Mouse (Mus musculus): ENCODE results near the gene Myl6b. TPM values are rescaled to one million over a fixed set of nuclear protein-coding genes. Genes with fewer than 3 reads are reported as not detected.
"Not testable (repeated sequence)": the region's sequence is repeated elsewhere in the genome, so short reads cannot be mapped to it uniquely, and the experiment has no call there.

The Myl6b gene
- total and polyA plus RNA-seq, 3 experiments, result 2.0 to 14.7 (median 11.4) TPM

DNA sequence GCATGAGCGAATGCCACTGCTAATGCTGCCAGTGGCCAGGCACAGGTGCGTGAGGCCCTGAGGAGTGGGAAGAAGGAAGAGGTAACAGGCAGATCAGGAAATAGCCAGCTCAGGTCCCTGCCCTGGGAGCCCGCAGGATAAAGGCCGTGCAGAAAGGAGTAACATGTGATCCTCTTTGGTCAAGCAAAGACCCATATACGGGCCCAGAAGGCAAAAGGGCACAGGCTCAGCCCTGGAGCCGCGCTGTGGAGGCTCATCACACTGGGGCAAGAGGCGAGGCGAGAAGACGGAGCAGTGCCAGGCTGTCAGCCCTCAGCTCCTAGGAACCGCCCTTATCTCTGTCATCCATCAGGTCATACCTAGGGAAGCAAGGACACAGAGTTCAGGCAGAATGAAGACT is 11.8 kb upstream of the Myl6b start:
- ATAC-seq (ENCODE audit: extremely low read depth, insufficient number of reproducible peaks, low FRiP score, poor library complexity, severe bottlenecking) (no peak), DNase-seq (ENCODE audit: low spot score) (no peak)
- H3K9me3 ChIP-seq (replicated peaks), result 0 out of 2 replicates have a peak, but pooled peaks cover 4% of the 10 kb centered on the region
- TF ChIP-seq GATA1 (IDR thresholded peaks at IDR 0.05; ENCODE audit: borderline replicate concordance, low read length) (no peak), TAL1 (conservative IDR thresholded peaks at IDR 0.05; ENCODE audit: low read depth, low read length) (no peak), CTCF (IDR thresholded peaks at IDR 0.05; ENCODE audit: low read depth, low read length) (no peak), POLR2AphosphoS5 (IDR thresholded peaks at IDR 0.05; ENCODE audit: insufficient replicate concordance, low read depth, low read length) (no peak), GATA2 (IDR thresholded peaks at IDR 0.05; ENCODE audit: borderline replicate concordance, low read depth, low read length) (no peak)
- H3K27me3 ChIP-seq (ENCODE audit: insufficient read depth, low read length), result no peaks in the 10 kb centered on the region
- H3K4me3 ChIP-seq (ENCODE audit: low read depth, low read length), result no peak overlapping the region
- H3K36me3 ChIP-seq (replicated peaks), result peaks cover 83% of the 10 kb centered on the region
- peaks cover 15% of the 10 kb centered on the region; the same call in 1 of the 2 replicates for H3K4me1 ChIP-seq (ENCODE audit: insufficient read depth, low read depth, low read length)

DNA sequence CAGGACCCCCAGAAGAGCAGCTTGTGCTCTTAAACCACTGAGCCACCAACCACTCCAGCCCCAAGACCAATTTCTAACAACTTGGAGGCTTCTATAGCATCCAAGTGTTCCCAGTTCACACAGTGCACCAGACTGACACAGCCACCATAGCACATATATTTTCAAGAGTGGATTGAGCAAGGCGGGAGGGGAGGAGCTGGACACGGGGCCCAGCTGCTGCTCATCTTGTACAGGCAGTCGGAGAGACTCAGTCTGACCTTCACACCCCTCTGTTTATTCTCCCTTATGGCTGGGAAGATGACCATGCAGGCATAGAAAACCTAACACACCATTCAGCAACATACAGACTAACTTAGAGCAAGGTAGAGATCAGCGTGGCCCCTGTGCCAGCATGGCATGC is 11.3 kb upstream of the Myl6b start:
- no peak for DNase-seq (ENCODE audit: low spot score)
- peaks cover 17% of the 10 kb centered on the region for H3K4me1 ChIP-seq (ENCODE audit: insufficient read depth, low read depth, low read length)

DNA sequence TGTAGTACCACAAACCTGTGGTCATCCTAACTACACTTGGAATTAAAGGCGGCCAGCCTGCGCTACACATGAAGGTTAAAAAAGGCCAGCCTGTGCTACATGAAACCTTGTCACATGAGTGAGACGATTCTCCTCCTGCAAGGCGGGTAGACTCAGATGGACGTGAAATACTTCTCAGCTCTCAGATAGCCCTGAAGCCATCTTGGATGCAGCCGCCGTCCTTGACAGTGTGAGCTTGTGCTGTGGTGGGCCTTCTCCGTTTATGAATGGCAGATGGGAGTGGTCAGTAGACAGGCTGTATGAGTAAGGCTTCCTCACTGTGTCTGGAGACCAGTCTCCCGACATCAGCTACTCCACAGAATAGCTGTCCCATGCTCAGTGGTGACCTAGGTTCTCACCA is 10.7 kb upstream of the Myl6b start:
- Histone ChIP-seq H3K27me3 (ENCODE audit: insufficient read depth, low read length) (no peaks in the 10 kb centered on the region), H3K4me3 (ENCODE audit: low read depth, low read length) (no peak overlapping the region), H3K9me3 (replicated peaks) (0 out of 2 replicates have a peak, but pooled peaks cover 4% of the 10 kb centered on the region), H3K4me1 (ENCODE audit: insufficient read depth, low read depth, low read length) (peaks cover 24% of the 10 kb centered on the region), H3K36me3 (replicated peaks) (peaks cover 81% of the 10 kb centered on the region)
- TF ChIP-seq CTCF (IDR thresholded peaks at IDR 0.05; ENCODE audit: low read depth, low read length), result no peak
- no peak for TF ChIP-seq GATA1 (IDR thresholded peaks at IDR 0.05; ENCODE audit: borderline replicate concordance, low read length)
- TF ChIP-seq GATA2 (IDR thresholded peaks at IDR 0.05; ENCODE audit: borderline replicate concordance, low read depth, low read length), result no peak
- no peak for TF ChIP-seq TAL1 (conservative IDR thresholded peaks at IDR 0.05; ENCODE audit: low read depth, low read length)
- no peak for TF ChIP-seq POLR2AphosphoS5 (IDR thresholded peaks at IDR 0.05; ENCODE audit: insufficient replicate concordance, low read depth, low read length)
- no peak for ATAC-seq (ENCODE audit: extremely low read depth, insufficient number of reproducible peaks, low FRiP score, poor library complexity, severe bottlenecking)
- DNase-seq (ENCODE audit: low spot score), result no peak

More for the DNA sequence above, 11.3 kb upstream of the Myl6b start:
- H3K4me3 ChIP-seq (ENCODE audit: low read depth, low read length), result no peak overlapping the region
- H3K36me3 ChIP-seq (replicated peaks), result peaks cover 79% of the 10 kb centered on the region
- TF ChIP-seq CTCF (IDR thresholded peaks at IDR 0.05; ENCODE audit: low read depth, low read length) (no peak), POLR2AphosphoS5 (IDR thresholded peaks at IDR 0.05; ENCODE audit: insufficient replicate concordance, low read depth, low read length) (no peak), GATA2 (IDR thresholded peaks at IDR 0.05; ENCODE audit: borderline replicate concordance, low read depth, low read length) (no peak), TAL1 (conservative IDR thresholded peaks at IDR 0.05; ENCODE audit: low read depth, low read length) (no peak), GATA1 (IDR thresholded peaks at IDR 0.05; ENCODE audit: borderline replicate concordance, low read length) (no peak)
- H3K27me3 ChIP-seq (ENCODE audit: insufficient read depth, low read length), result no peaks in the 10 kb centered on the region
- H3K9me3 ChIP-seq (replicated peaks), result 0 out of 2 replicates have a peak, but pooled peaks cover 4% of the 10 kb centered on the region
- ATAC-seq (ENCODE audit: extremely low read depth, insufficient number of reproducible peaks, low FRiP score, poor library complexity, severe bottlenecking), result no peak

DNA sequence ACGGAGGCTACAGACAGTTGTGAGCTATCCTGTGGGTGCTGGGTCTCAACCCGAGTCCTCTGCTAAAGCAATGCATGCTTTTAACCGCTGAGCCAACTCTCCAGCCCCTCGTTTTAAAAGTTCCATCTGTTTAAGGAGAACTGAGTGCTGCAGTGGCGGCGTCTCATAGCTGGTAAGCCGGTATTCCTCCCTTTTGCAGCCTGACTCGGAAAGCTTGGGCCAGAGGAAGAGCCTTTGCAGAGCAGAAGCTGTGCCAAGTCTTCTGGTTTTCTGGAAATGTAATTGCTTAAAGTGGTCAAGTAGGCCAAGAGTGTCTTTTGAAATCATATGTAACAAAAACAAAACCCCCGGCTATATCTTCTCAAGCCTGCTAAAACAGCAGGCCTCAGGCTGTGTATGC is 9.8 kb upstream of the Myl6b start:
- H3K27me3 ChIP-seq (ENCODE audit: insufficient read depth, low read length), result no peaks in the 10 kb centered on the region
- H3K4me1 ChIP-seq (ENCODE audit: insufficient read depth, low read depth, low read length), result peaks cover 33% of the 10 kb centered on the region
- DNase-seq (ENCODE audit: low spot score) (no peak), ATAC-seq (ENCODE audit: extremely low read depth, insufficient number of reproducible peaks, low FRiP score, poor library complexity, severe bottlenecking) (no peak)
- H3K4me3 ChIP-seq (ENCODE audit: low read depth, low read length), result no peak overlapping the region
- H3K9me3 ChIP-seq (replicated peaks), result 0 out of 2 replicates have a peak, but pooled peaks cover 4% of the 10 kb centered on the region
- TF ChIP-seq POLR2AphosphoS5 (IDR thresholded peaks at IDR 0.05; ENCODE audit: insufficient replicate concordance, low read depth, low read length), result no peak
- TF ChIP-seq GATA1 (IDR thresholded peaks at IDR 0.05; ENCODE audit: borderline replicate concordance, low read length), result no peak
- no peak for TF ChIP-seq GATA2 (IDR thresholded peaks at IDR 0.05; ENCODE audit: borderline replicate concordance, low read depth, low read length)
- TF ChIP-seq CTCF (IDR thresholded peaks at IDR 0.05; ENCODE audit: low read depth, low read length), result no peak
- no peak for TF ChIP-seq TAL1 (conservative IDR thresholded peaks at IDR 0.05; ENCODE audit: low read depth, low read length)
- H3K36me3 ChIP-seq (replicated peaks), result peaks cover 76% of the 10 kb centered on the region

DNA sequence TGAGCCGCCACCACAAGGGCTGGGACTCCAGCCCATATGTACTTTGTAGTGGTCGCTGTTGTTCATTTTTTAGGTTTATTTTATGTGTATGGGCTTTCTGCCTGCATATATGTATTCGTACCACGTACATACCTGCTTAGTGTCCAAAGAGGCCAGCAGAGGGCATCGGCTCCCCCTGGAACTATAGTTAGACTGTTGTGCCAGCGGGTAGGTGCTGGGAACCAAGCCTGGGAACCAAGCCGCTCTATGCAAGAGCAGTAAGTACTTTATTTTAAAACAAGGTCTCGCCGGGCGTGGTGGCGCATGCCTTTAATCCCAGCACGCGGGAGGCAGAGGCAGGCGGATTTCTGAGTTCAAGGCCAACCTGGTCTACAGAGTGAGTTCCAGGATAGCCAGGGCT is 7.5 kb upstream of the Myl6b start:
- no peak overlapping the region for H3K4me3 ChIP-seq (ENCODE audit: low read depth, low read length)
- ATAC-seq (ENCODE audit: extremely low read depth, insufficient number of reproducible peaks, low FRiP score, poor library complexity, severe bottlenecking) (no peak), DNase-seq (ENCODE audit: low spot score) (no peak)
- H3K9me3 ChIP-seq (replicated peaks), result 0 out of 2 replicates have a peak, but pooled peaks cover 4% of the 10 kb centered on the region
- TF ChIP-seq GATA2 (IDR thresholded peaks at IDR 0.05; ENCODE audit: borderline replicate concordance, low read depth, low read length) (no peak), POLR2AphosphoS5 (IDR thresholded peaks at IDR 0.05; ENCODE audit: insufficient replicate concordance, low read depth, low read length) (no peak), GATA1 (IDR thresholded peaks at IDR 0.05; ENCODE audit: borderline replicate concordance, low read length) (no peak), CTCF (IDR thresholded peaks at IDR 0.05; ENCODE audit: low read depth, low read length) (no peak), TAL1 (conservative IDR thresholded peaks at IDR 0.05; ENCODE audit: low read depth, low read length) (no peak)
- peaks cover 71% of the 10 kb centered on the region for H3K36me3 ChIP-seq (replicated peaks)
- H3K4me1 ChIP-seq (ENCODE audit: insufficient read depth, low read depth, low read length), result peaks cover 43% of the 10 kb centered on the region
- H3K27me3 ChIP-seq (ENCODE audit: insufficient read depth, low read length), result no peaks in the 10 kb centered on the region

DNA sequence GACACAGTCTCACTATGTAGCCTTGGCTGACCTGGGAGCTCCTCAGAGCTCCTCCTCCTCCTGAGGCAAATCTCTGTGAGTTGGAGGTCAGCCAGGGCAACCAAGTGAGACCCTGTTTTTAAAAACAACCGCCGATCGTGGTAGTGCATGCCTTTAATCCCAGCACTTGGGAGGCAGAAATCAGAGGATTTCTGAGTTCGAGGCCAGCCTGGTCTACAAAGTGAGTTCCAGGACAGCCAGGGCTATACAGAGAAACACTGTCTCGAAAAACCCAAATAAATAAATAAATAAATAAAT is 6.8 kb upstream of the Myl6b start:
- peaks cover 45% of the 10 kb centered on the region for H3K4me1 ChIP-seq (ENCODE audit: insufficient read depth, low read depth, low read length)
- peaks cover 65% of the 10 kb centered on the region for H3K36me3 ChIP-seq (replicated peaks)
- not testable (repeated sequence) for ATAC-seq (ENCODE audit: extremely low read depth, insufficient number of reproducible peaks, low FRiP score, poor library complexity, severe bottlenecking)

More for the DNA sequence above, 6.8 kb upstream of the Myl6b start:
- DNase-seq (ENCODE audit: low spot score); H3K9me3 ChIP-seq (replicated peaks); H3K27me3 ChIP-seq (ENCODE audit: insufficient read depth, low read length); H3K4me3 ChIP-seq (ENCODE audit: low read depth, low read length): not testable (repeated sequence)
